Comparison of ENCODE assay signal across 9 mouse cellular contexts in the genomic region with DNA sequence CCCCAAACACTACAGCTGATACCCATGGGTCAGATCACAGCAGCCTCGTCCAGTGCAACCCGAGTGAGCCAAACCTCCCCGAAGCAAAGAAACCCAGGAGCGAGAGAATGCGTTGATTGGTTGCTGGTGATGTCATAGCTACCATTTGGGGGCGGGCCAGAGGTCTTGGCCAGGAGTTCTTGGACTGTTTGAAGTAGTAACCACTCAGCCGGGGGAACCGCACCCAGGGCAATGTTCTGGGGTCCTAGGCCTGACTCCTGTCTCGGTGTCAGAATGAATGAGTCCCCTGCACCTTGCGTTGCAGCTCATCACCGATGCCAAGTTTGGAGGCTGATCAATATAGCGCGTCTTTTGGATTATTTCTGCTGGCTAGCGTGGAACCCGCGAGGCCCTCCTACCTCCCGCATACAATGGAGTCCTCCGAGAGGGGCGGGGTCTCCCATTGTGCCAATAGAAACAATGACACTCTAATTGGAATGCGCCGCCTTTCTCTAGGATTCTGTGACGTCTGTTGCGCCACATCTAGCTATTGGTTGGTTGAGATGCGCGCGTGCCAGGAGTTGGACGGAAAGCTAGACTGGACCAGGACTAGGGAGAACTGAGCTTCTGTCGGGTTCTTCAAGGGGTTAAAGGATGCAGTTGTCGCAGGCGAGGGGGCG. TPM values are rescaled to one million over a fixed set of nuclear protein-coding genes. Genes with fewer than 3 reads are reported as not detected.
DNase-seq lines count a peak whose midpoint lies in the region; ATAC-seq and TF ChIP-seq lines count a peak whose summit lies in the region.
"Had no signal": no experiment of that assay in that cellular context is flagged by ENCODE, and none has a peak within 500 bp of the region (broad histone marks: within the 10 kb centered on the region; RNA-seq: fewer than 3 reads in every experiment).

No protein-coding gene starts in this region.

- no peaks in the 10 kb centered on the region for H3K9me3 ChIP-seq in liver, embryonic 11.5 days (ENCODE audit: control insufficient read depth, low read length)
- H3K9me3 ChIP-seq in liver, postnatal 0 days (ENCODE audit: low read length): no peaks in the 10 kb centered on the region
- H3K9me3 ChIP-seq in forebrain, embryonic 10.5 days: no peaks in the 10 kb centered on the region
- H3K9me3 ChIP-seq in lung, postnatal 0 days (ENCODE audit: low read length): no peaks in the 10 kb centered on the region
- H3K9me3 ChIP-seq: heart, embryonic 13.5 days had no signal

- no peak for ATAC-seq in liver, embryonic 11.5 days (replicated peaks; ENCODE audit: low FRiP score)
- no peak for ATAC-seq in liver, postnatal 0 days
- ATAC-seq in lung, postnatal 0 days: no peak

- 0 out of 2 replicates have a peak overlapping the region, but pooled peaks have one; percentile 4 for H3K4me3 ChIP-seq in liver, embryonic 11.5 days (ENCODE audit: low read depth, low read length)
- H3K4me3 ChIP-seq in liver, postnatal 0 days (ENCODE audit: low read depth, low read length): no peak overlapping the region
- H3K4me3 ChIP-seq in forebrain, embryonic 10.5 days: peak overlapping the region; percentile 69
- no peak overlapping the region for H3K4me3 ChIP-seq in lung, postnatal 0 days (ENCODE audit: low read depth, low read length)

- H3K27me3 ChIP-seq in liver, embryonic 11.5 days (replicated peaks; ENCODE audit: control insufficient read depth, insufficient read depth, low read length): peaks cover 74% of the 10 kb centered on the region
- H3K27me3 ChIP-seq in liver, postnatal 0 days (ENCODE audit: insufficient read depth, low read length): peaks cover 68% of the 10 kb centered on the region
- H3K27me3 ChIP-seq in forebrain, embryonic 10.5 days (ENCODE audit: poor library complexity, severe bottlenecking): peaks cover 73% of the 10 kb centered on the region
- H3K27me3 ChIP-seq in lung, postnatal 0 days (replicated peaks; ENCODE audit: insufficient read depth, low read length): peaks cover 49% of the 10 kb centered on the region

- WGBS in liver, embryonic 11.5 days: 3% methylated on average over 31 of the region's 31 CpGs
- 6% methylated on average over 31 of the region's 31 CpGs for WGBS in liver, postnatal 0 days (ENCODE audit: insufficient replicate concordance)
- WGBS in forebrain, embryonic 10.5 days: under 1% methylated on average over 31 of the region's 31 CpGs
- 2% methylated on average over 31 of the region's 31 CpGs for WGBS in lung, postnatal 0 days

- no peak overlapping the region for H3K4me2 ChIP-seq in liver, embryonic 11.5 days
- H3K4me2 ChIP-seq in liver, postnatal 0 days (ENCODE audit: low read depth, low read length): no peak overlapping the region
- H3K4me2 ChIP-seq in lung, postnatal 0 days (replicated peaks; ENCODE audit: low read depth, low read length): no peak overlapping the region

- no peak overlapping the region for H3K9ac ChIP-seq in liver, embryonic 11.5 days (ENCODE audit: low read depth, low read length)
- H3K9ac ChIP-seq in liver, postnatal 0 days (replicated peaks): no peak overlapping the region
- no peak overlapping the region for H3K9ac ChIP-seq in lung, postnatal 0 days (replicated peaks; ENCODE audit: low read depth)
- H3K9ac ChIP-seq: heart, embryonic 13.5 days had no signal

- H3K27ac ChIP-seq in liver, embryonic 11.5 days (ENCODE audit: low read depth, low read length): no peak overlapping the region
- H3K27ac ChIP-seq in liver, postnatal 0 days (ENCODE audit: low read depth): no peak overlapping the region
- peak overlapping the region; percentile 73 for H3K27ac ChIP-seq in forebrain, embryonic 10.5 days
- no peak overlapping the region for H3K27ac ChIP-seq in lung, postnatal 0 days (ENCODE audit: low read length)
- H3K27ac ChIP-seq: heart, embryonic 13.5 days had no signal

- DNase-seq in liver, embryonic 11.5 days (ENCODE audit: low spot score): no peak
- no peak for DNase-seq in liver, postnatal 0 days
- DNase-seq in forebrain, embryonic 10.5 days (ENCODE audit: extremely low spot score, low spot score): peak; percentile 78
- DNase-seq in layer of hippocampus, adult 18-20 months (ENCODE audit: low spot score in 2 of 2): peak; percentile 91 to 94
- peak; percentile 60 for DNase-seq in neural tube, embryonic 10.5 days (ENCODE audit: extremely low spot score, low spot score)
- DNase-seq in lung, postnatal 0 days (ENCODE audit: low spot score): no peak
- DNase-seq in spleen, postnatal 4 days (ENCODE audit: low spot score in 2 of 2): no peak
- DNase-seq in lung, postnatal 36 days: no peak

- H3K4me1 ChIP-seq in liver, embryonic 11.5 days (replicated peaks; ENCODE audit: control insufficient read depth, insufficient read depth, low read length): peaks cover 14% of the 10 kb centered on the region
- peaks cover 13% of the 10 kb centered on the region for H3K4me1 ChIP-seq in liver, postnatal 0 days (ENCODE audit: insufficient read depth)
- peaks cover 41% of the 10 kb centered on the region for H3K4me1 ChIP-seq in forebrain, embryonic 10.5 days
- H3K4me1 ChIP-seq in lung, postnatal 0 days (ENCODE audit: insufficient read depth, low read depth, low read length): peaks cover 5% of the 10 kb centered on the region

- no peak for TF ChIP-seq EP300 in liver, postnatal 0 days (IDR thresholded peaks at IDR 0.05; ENCODE audit: low read depth)
- TF ChIP-seq EP300 in lung, postnatal 0 days (IDR thresholded peaks at IDR 0.05): no peak

- TF ChIP-seq CTCF in liver, postnatal 0 days (IDR thresholded peaks at IDR 0.05; ENCODE audit: low read depth): no peak
- TF ChIP-seq CTCF in lung, postnatal 0 days (IDR thresholded peaks at IDR 0.05): no peak

- H3K36me3 ChIP-seq in liver, embryonic 11.5 days (ENCODE audit: control insufficient read depth, insufficient read depth, low read length): no peaks in the 10 kb centered on the region
- H3K36me3 ChIP-seq in liver, postnatal 0 days (replicated peaks; ENCODE audit: insufficient read depth, low read length): no peaks in the 10 kb centered on the region
- peaks cover 12% of the 10 kb centered on the region; the same call in 1 of the 2 replicates for H3K36me3 ChIP-seq in forebrain, embryonic 10.5 days (replicated peaks)
- H3K36me3 ChIP-seq in lung, postnatal 0 days (ENCODE audit: insufficient read depth, low read length): no peaks in the 10 kb centered on the region
- H3K36me3 ChIP-seq: heart, embryonic 13.5 days had no signal

RNA-seq across cellular contexts. Expression of gene Celsr3, which starts 1.2 kb away (rescaled TPM):
- polyA plus RNA-seq in liver, embryonic 11.5 days (2014; fragmentation: Nextera tagmentation; extraction: Ambion mirVana): 0.08 and 0.22 TPM in 2 replicates
- polyA plus RNA-seq in liver, postnatal 0 days (2015; fragmentation: Nextera tagmentation; extraction: Ambion mirVana): 0.09 and 0.23 TPM in 2 replicates
- polyA plus RNA-seq in forebrain, embryonic 10.5 days (2016; fragmentation: Nextera tagmentation; extraction: Ambion mirVana): 1.5 and 2.1 TPM in 2 replicates
- 10 to 100 TPM; 54.6 to 58.6 TPM for total RNA-seq in layer of hippocampus, adult 18-20 months (2021)
- polyA plus RNA-seq in lung, postnatal 0 days (2015; fragmentation: Nextera tagmentation; extraction: Ambion mirVana): 0.08 and 0.17 TPM in 2 replicates

RNA-seq across cellular contexts. Expression of gene Nckipsd, which starts 16.7 kb away (rescaled TPM):
- polyA plus RNA-seq in liver, embryonic 11.5 days (2014; fragmentation: Nextera tagmentation; extraction: Ambion mirVana): 8.8 and 16.2 TPM in 2 replicates
- polyA plus RNA-seq in liver, postnatal 0 days (2015; fragmentation: Nextera tagmentation; extraction: Ambion mirVana): 4.5 TPM in 2 replicates
- 14.1 and 18.8 TPM in 2 replicates for polyA plus RNA-seq in forebrain, embryonic 10.5 days (2016; fragmentation: Nextera tagmentation; extraction: Ambion mirVana)
- total RNA-seq in layer of hippocampus, adult 18-20 months (2021): 10 to 100 TPM; 75.6 to 78.8 TPM
- polyA plus RNA-seq in lung, postnatal 0 days (2015; fragmentation: Nextera tagmentation; extraction: Ambion mirVana): 10.9 and 14.2 TPM in 2 replicates

RNA-seq across cellular contexts. Expression of gene Slc26a6, which starts 28.2 kb away (rescaled TPM):
- 9.0 and 10.5 TPM in 2 replicates for polyA plus RNA-seq in liver, embryonic 11.5 days (2014; fragmentation: Nextera tagmentation; extraction: Ambion mirVana)
- polyA plus RNA-seq in liver, postnatal 0 days (2015; fragmentation: Nextera tagmentation; extraction: Ambion mirVana): 2.4 TPM in 2 replicates
- 11.5 and 11.6 TPM in 2 replicates for polyA plus RNA-seq in forebrain, embryonic 10.5 days (2016; fragmentation: Nextera tagmentation; extraction: Ambion mirVana)
- 10 to 100 TPM; 13.8 to 16.1 TPM for total RNA-seq in layer of hippocampus, adult 18-20 months (2021)
- 8.3 and 9.7 TPM in 2 replicates for polyA plus RNA-seq in lung, postnatal 0 days (2015; fragmentation: Nextera tagmentation; extraction: Ambion mirVana)

RNA-seq across cellular contexts. Expression of gene Ip6k2, which starts 41.3 kb away (rescaled TPM):
- 31.8 and 37.5 TPM in 2 replicates for polyA plus RNA-seq in liver, embryonic 11.5 days (2014; fragmentation: Nextera tagmentation; extraction: Ambion mirVana)
- polyA plus RNA-seq in liver, postnatal 0 days (2015; fragmentation: Nextera tagmentation; extraction: Ambion mirVana): 12.4 and 18.6 TPM in 2 replicates
- 78.3 and 89.3 TPM in 2 replicates for polyA plus RNA-seq in forebrain, embryonic 10.5 days (2016; fragmentation: Nextera tagmentation; extraction: Ambion mirVana)
- total RNA-seq in layer of hippocampus, adult 18-20 months (2021): 100 to 1,000 TPM; 240 to 270 TPM
- polyA plus RNA-seq in lung, postnatal 0 days (2015; fragmentation: Nextera tagmentation; extraction: Ambion mirVana): 40.4 and 48.1 TPM in 2 replicates

Comparison
In these comparisons a context has a peak if more than half of its experiments do, and no peak if none do; other contexts are left out.
1. H3K4me3 ChIP-seq: peak in liver, embryonic 11.5 days (single experiment) and forebrain, embryonic 10.5 days (single experiment); none in liver, postnatal 0 days (single experiment) and lung, postnatal 0 days (single experiment).
2. DNase-seq: peak in forebrain, embryonic 10.5 days (single experiment), layer of hippocampus, adult 18-20 months (2 of 2) and neural tube, embryonic 10.5 days (single experiment); none in liver, embryonic 11.5 days (single experiment), liver, postnatal 0 days (single experiment), lung, postnatal 0 days (single experiment), spleen, postnatal 4 days (0 of 2) and lung, postnatal 36 days (single experiment).